In genomic region chr1:21690458-21690857, GRCm38 (mm10) we compare ENCODE assay signal across 25 mouse cellular contexts.
DNase-seq lines count a peak whose midpoint lies in the region; ATAC-seq and TF ChIP-seq lines count a peak whose summit lies in the region.
"Had no signal": no experiment of that assay in that cellular context is flagged by ENCODE, and none has a peak within 500 bp of the region (broad histone marks: within the 10 kb centered on the region; RNA-seq: fewer than 3 reads in every experiment).

No protein-coding gene starts in this region.

- H3K4me2 ChIP-seq in lung, embryonic 14.5 days: no peak overlapping the region
- no peak overlapping the region for H3K4me2 ChIP-seq in stomach, embryonic 14.5 days (replicated peaks; ENCODE audit: low read depth, low read length)
- H3K4me2 ChIP-seq: heart, embryonic 15.5 days; hindbrain, embryonic 14.5 days; limb, embryonic 13.5 days; liver, embryonic 13.5 days had no signal

- no peak overlapping the region for H3K27ac ChIP-seq in lung, embryonic 14.5 days (ENCODE audit: low read depth)
- no peak overlapping the region for H3K27ac ChIP-seq in stomach, embryonic 14.5 days (ENCODE audit: low read length)
- H3K27ac ChIP-seq: forebrain, embryonic 10.5 days; heart, embryonic 15.5 days; hindbrain, embryonic 14.5 days; limb, embryonic 13.5 days; liver, embryonic 13.5 days; macrophage had no signal

- H3K27me3 ChIP-seq in lung, embryonic 14.5 days (ENCODE audit: insufficient read depth, low read length): no peaks in the 10 kb centered on the region
- H3K27me3 ChIP-seq in stomach, embryonic 14.5 days (ENCODE audit: control insufficient read depth, insufficient read depth, low read length): no peaks in the 10 kb centered on the region
- H3K27me3 ChIP-seq: CH12.LX; heart, embryonic 15.5 days; limb, embryonic 13.5 days; liver, embryonic 13.5 days; Patski had no signal

- no peak overlapping the region for H3K4me3 ChIP-seq in lung, embryonic 14.5 days (ENCODE audit: low read depth, low read length)
- H3K4me3 ChIP-seq in stomach, embryonic 14.5 days (ENCODE audit: low read depth, low read length): no peak overlapping the region
- H3K4me3 ChIP-seq: forebrain, embryonic 10.5 days; heart, embryonic 15.5 days; limb, embryonic 13.5 days; liver, embryonic 13.5 days had no signal

- peak; percentile 4 for DNase-seq in gastrocnemius, postnatal 10 days
- DNase-seq in gastrocnemius, adult 8-10 months (ENCODE audit: low spot score in 2 of 2): no peak
- DNase-seq in lung, embryonic 14.5 days: peak; percentile 55
- DNase-seq in lung, postnatal 10 days: no peak
- DNase-seq in 416B (ENCODE audit: low read depth): peak; percentile 19
- no peak for DNase-seq in ovary, postnatal 10 days (ENCODE audit: low spot score)
- DNase-seq: adrenal gland, adult 2 months; B cell, adult 2 months; cerebellum, adult 18-20 months; heart, postnatal 4 days; kidney, adult 8-10 months; liver, embryonic 13.5 days; lung, adult 2 months; thymus, postnatal 14 days had no signal

- H3K9me3 ChIP-seq in lung, embryonic 14.5 days (ENCODE audit: low read depth, low read length): no peaks in the 10 kb centered on the region
- no peaks in the 10 kb centered on the region for H3K9me3 ChIP-seq in stomach, embryonic 14.5 days (ENCODE audit: control insufficient read depth, low read depth, low read length)
- H3K9me3 ChIP-seq: forebrain, embryonic 10.5 days; G1E; heart, embryonic 15.5 days; limb, embryonic 13.5 days; liver, embryonic 13.5 days had no signal

- 43% methylated on average over 2 of the region's 2 CpGs for whole genome bisulfite sequencing in lung, embryonic 14.5 days
- 29% methylated on average over 2 of the region's 2 CpGs for WGBS in stomach, embryonic 14.5 days

- no peaks in the 10 kb centered on the region for H3K4me1 ChIP-seq in lung, embryonic 14.5 days (ENCODE audit: insufficient read depth)
- no peaks in the 10 kb centered on the region for H3K4me1 ChIP-seq in stomach, embryonic 14.5 days (ENCODE audit: control insufficient read depth, insufficient read depth, low read length)
- H3K4me1 ChIP-seq: forebrain, embryonic 10.5 days; limb, embryonic 13.5 days; liver, embryonic 13.5 days had no signal

- TF ChIP-seq CTCF in lung, embryonic 14.5 days (IDR thresholded peaks at IDR 0.05; ENCODE audit: low read depth): no peak

- no peak; the same call in 1 of the 2 replicates for ATAC-seq in lung, embryonic 14.5 days (ENCODE audit: insufficient read depth)
- ATAC-seq in stomach, embryonic 14.5 days (ENCODE audit: insufficient number of reproducible peaks, insufficient read depth, low FRiP score, low read depth): peak; percentile 37; the same call in 1 of the 2 replicates
- ATAC-seq: inflammation-experienced regulatory T-cells, adult 6 months; midbrain, embryonic 16.5 days; Patski had no signal

- no peak overlapping the region for H3K9ac ChIP-seq in lung, embryonic 14.5 days
- H3K9ac ChIP-seq in stomach, embryonic 14.5 days (replicated peaks; ENCODE audit: low read depth, low read length): no peak overlapping the region
- H3K9ac ChIP-seq: heart, embryonic 15.5 days; hindbrain, embryonic 14.5 days; limb, embryonic 13.5 days; liver, embryonic 13.5 days had no signal

- no peaks in the 10 kb centered on the region for H3K36me3 ChIP-seq in lung, embryonic 14.5 days (ENCODE audit: insufficient read depth)
- no peaks in the 10 kb centered on the region for H3K36me3 ChIP-seq in stomach, embryonic 14.5 days (ENCODE audit: control insufficient read depth, insufficient read depth, low read length)
- H3K36me3 ChIP-seq: forebrain, embryonic 10.5 days; G1E; heart, embryonic 15.5 days; limb, embryonic 13.5 days; liver, embryonic 13.5 days had no signal

Comparison
In these comparisons a context has a peak if more than half of its experiments do, and no peak if none do; other contexts are left out.
1. DNase-seq: peak in gastrocnemius, postnatal 10 days (single experiment), lung, embryonic 14.5 days (single experiment) and 416B (single experiment); none in gastrocnemius, adult 8-10 months (0 of 2), lung, postnatal 10 days (single experiment) and ovary, postnatal 10 days (single experiment).